7 mouse cellular contexts compared by ENCODE assay signal in genomic region chr1:191662178-191662898, GRCm38 (mm10). TPM values are rescaled to one million over a fixed set of nuclear protein-coding genes. Genes with fewer than 3 reads are reported as not detected.
A peak's percentile ranks its signal among the peaks of the same experiment; 100 is the strongest.
DNase-seq lines count a peak whose midpoint lies in the region; ATAC-seq and TF ChIP-seq lines count a peak whose summit lies in the region.

No protein-coding gene starts in this region.

- H3K4me2 ChIP-seq in intestine, postnatal 0 days (replicated peaks; ENCODE audit: low read depth) = 0 out of 2 replicates have a peak overlapping the region, but pooled peaks have one; percentile 27

- no peaks in the 10 kb centered on the region for H3K36me3 ChIP-seq in intestine, postnatal 0 days (ENCODE audit: control insufficient read depth, insufficient read depth)

- no peak overlapping the region for H3K4me3 ChIP-seq in intestine, postnatal 0 days (ENCODE audit: low read depth, low read length)

- H3K27me3 ChIP-seq in intestine, postnatal 0 days (replicated peaks; ENCODE audit: control insufficient read depth, insufficient read depth, low read length) = no peaks in the 10 kb centered on the region

- H3K4me1 ChIP-seq in intestine, postnatal 0 days (replicated peaks; ENCODE audit: control insufficient read depth, insufficient read depth, low read length) = peaks cover 13% of the 10 kb centered on the region; the same call in 1 of the 2 replicates

- no peak for TF ChIP-seq CTCF in intestine, postnatal 0 days (IDR thresholded peaks at IDR 0.05; ENCODE audit: low read depth)

- 16% methylated on average over 9 of the region's 9 CpGs for WGBS in intestine, postnatal 0 days

- DNase-seq in ovary, postnatal 36 days (ENCODE audit: low spot score) = peak; percentile 21
- DNase-seq in ovary, postnatal 14 days (ENCODE audit: low spot score) = no peak
- peak; percentile 39 to 47 for DNase-seq in right cerebral cortex, postnatal 36 days (ENCODE audit: low spot score in 2 of 2)
- DNase-seq in B cell, adult 2 months = no peak

- no peaks in the 10 kb centered on the region for H3K9me3 ChIP-seq in intestine, postnatal 0 days (ENCODE audit: control insufficient read depth)

- 0 out of 2 replicates have a peak, but pooled peaks have one; percentile 19 for ATAC-seq in common myeloid progenitor, adult 5-6 weeks (replicated peaks; ENCODE audit: low read depth, poor library complexity, severe bottlenecking)
- peak; percentile 80 for ATAC-seq in intestine, postnatal 0 days
- ATAC-seq in activated CD4-positive, CD25-positive, alpha-beta regulatory T cell, adult 4 months = no peak

- H3K9ac ChIP-seq in intestine, postnatal 0 days (ENCODE audit: low read depth, low read length) = no peak overlapping the region

- H3K27ac ChIP-seq in intestine, postnatal 0 days (ENCODE audit: low read depth, low read length) = peak overlapping the region; percentile 21; the same call in 1 of the 2 replicates

RNA-seq across cellular contexts. Expression of gene Lpgat1, which starts 55.3 kb away (rescaled TPM):
- total RNA-seq in common myeloid progenitor, adult 5-6 weeks (2017) = 13.8 and 15.4 TPM in 2 replicates
- polyA plus RNA-seq in intestine, postnatal 0 days (2015; fragmentation: Nextera tagmentation; extraction: Ambion mirVana) = 135 and 138 TPM in 2 replicates
- 1 to 10 TPM; 6.2 to 6.6 TPM for polyA plus RNA-seq in activated CD4-positive, CD25-positive, alpha-beta regulatory T cell, adult 4 months (2017; shearing (Covaris generic))

Comparison
In these comparisons a context has a peak if more than half of its experiments do, and no peak if none do; other contexts are left out.
1. DNase-seq: peak in ovary, postnatal 36 days (single experiment) and right cerebral cortex, postnatal 36 days (2 of 2); none in ovary, postnatal 14 days (single experiment) and B cell, adult 2 months (0 of 2).
2. RNA of gene Lpgat1, which starts 55.3 kb away (polyA plus RNA-seq): 135 to 138 TPM in intestine, postnatal 0 days; 6.2 to 6.6 TPM in activated CD4-positive, CD25-positive, alpha-beta regulatory T cell, adult 4 months; every median in the first group is over 10 times any median in the second.